Mouse (Mus musculus) forebrain, embryonic 16.5 days (tissue): ENCODE results near the gene Col4a3bp. TPM values are rescaled to one million over a fixed set of nuclear protein-coding genes. Genes with fewer than 3 reads are reported as not detected.
A peak's percentile ranks its signal among the peaks of the same experiment; 100 is the strongest.
"Not testable (repeated sequence)": the region's sequence is repeated elsewhere in the genome, so short reads cannot be mapped to it uniquely, and the experiment has no call there.

Experiments
- ATAC-seq: fragments of 200-750 bp; cut with Nextera tagmentation; 2 replicates; pipeline ENCODE4 v1.8.0; 2017; ENCODE audit warnings: mild to moderate bottlenecking, moderate library complexity
- H3K27ac ChIP-seq: fragments of 300-500 bp; sonication (generic); 2 replicates; pipeline ENCODE4 v1.5.1; 2014; ENCODE audit warnings: low read length, control low read depth
- H3K27me3 ChIP-seq: fragments of 300-500 bp; sonication (generic); replicated peaks from 2 replicates; pipeline ENCODE4 v1.6.1; 2014; ENCODE audit warnings: low read length; ENCODE audit not compliant: control insufficient read depth, insufficient read depth
- H3K36me3 ChIP-seq: fragments of 300-500 bp; sonication (generic); 2 replicates; pipeline ENCODE4 v1.6.1; 2014; ENCODE audit not compliant: control insufficient read depth, insufficient read depth
- H3K4me1 ChIP-seq: fragments of 300-500 bp; sonication (generic); replicated peaks from 2 replicates; pipeline ENCODE4 v1.6.1; 2014; ENCODE audit warnings: low read length; ENCODE audit not compliant: control insufficient read depth, insufficient read depth
- H3K4me2 ChIP-seq: fragments of 300-500 bp; sonication (generic); 2 replicates; pipeline ENCODE4 v1.6.1; 2014; ENCODE audit warnings: mild to moderate bottlenecking, low read length, control low read depth
- H3K4me3 ChIP-seq: fragments of 300-500 bp; sonication (generic); replicated peaks from 2 replicates; pipeline ENCODE4 v1.5.1; 2014; ENCODE audit warnings: mild to moderate bottlenecking, low read length, control low read depth
- H3K9ac ChIP-seq: fragments of 300-500 bp; sonication (generic); replicated peaks from 2 replicates; pipeline ENCODE4 v1.6.1; 2014; ENCODE audit warnings: low read depth, low read length, control low read depth
- H3K9me3 ChIP-seq: fragments of 300-500 bp; sonication (generic); 2 replicates; pipeline ENCODE4 v1.6.1; 2016; ENCODE audit warnings: low read length; ENCODE audit not compliant: control insufficient read depth
- WGBS: fragments of 180-500 bp; shearing (Covaris S2); extraction: QIAGEN DNeasy Blood & Tissue Kit; methylation state at CpG from one replicate; pipeline ENCODE4 v1.1.7; 2014; 5-methylcytosine and 5-hydroxymethylcytosine counted together
- polyA plus RNA-seq: library from polyadenylated mRNA; unstranded; fragments of >200 nt; fragmentation: Nextera tagmentation; extraction: Ambion mirVana; gene quantifications from 2 replicates; pipeline ENCODE4 v1.2.1, GENCODE M21; 2015

The Col4a3bp gene
- polyA plus RNA-seq, 1 experiment from 2014 or later = 9.6 TPM

GRCm38 (mm10) chr13:96658936-96659335 is 116.5 kb downstream of the Col4a3bp start:
- H3K4me2 ChIP-seq = no peak overlapping the region
- H3K27me3 ChIP-seq = no peaks in the 10 kb centered on the region
- no peak overlapping the region for H3K4me3 ChIP-seq
- 89% methylated on average over 7 of the region's 7 CpGs for WGBS
- H3K9ac ChIP-seq = no peak overlapping the region
- H3K9me3 ChIP-seq = no peaks in the 10 kb centered on the region
- ATAC-seq = no peak
- peaks cover 75% of the 10 kb centered on the region for H3K36me3 ChIP-seq
- no peak overlapping the region for H3K27ac ChIP-seq
- H3K4me1 ChIP-seq = peaks cover 7% of the 10 kb centered on the region

DNA sequence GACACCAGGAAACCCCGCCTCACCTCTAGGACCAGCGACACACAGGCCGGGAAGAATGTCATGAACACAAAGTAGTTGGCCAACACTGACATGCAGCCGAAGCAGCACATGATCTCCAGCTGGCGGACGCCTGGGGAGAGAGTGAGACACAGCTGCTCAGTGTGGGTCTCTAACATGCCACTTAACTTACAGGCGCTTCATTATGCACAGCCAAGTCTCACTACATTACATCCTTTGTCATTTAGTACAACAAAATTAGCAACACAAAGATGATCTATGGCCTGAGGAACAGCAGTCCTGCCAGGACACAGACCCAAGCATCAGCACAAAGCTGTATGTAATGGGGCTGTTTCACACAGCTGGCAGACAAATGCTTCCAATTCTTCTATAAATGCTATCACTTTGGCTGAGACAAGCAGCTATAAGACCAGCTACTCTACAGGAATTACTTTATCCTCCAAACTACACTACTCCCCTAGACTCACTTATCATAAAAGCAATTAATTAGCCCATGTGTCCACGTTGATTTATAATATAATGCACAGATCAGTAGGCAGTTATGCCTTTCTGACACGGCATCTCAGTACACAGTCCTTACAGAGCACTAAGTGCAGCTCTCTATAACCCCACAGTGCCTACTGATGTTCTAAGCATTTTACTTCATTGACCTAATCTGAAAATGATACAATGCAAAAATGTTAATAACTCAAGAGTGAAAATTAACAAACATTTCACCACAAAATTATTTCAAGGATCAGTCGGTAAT is 117.9 kb downstream of the Col4a3bp start:
- WGBS = 35% methylated on average over 10 of the region's 10 CpGs
- Histone ChIP-seq H3K27me3 (no peaks in the 10 kb centered on the region), H3K4me3 (no peak overlapping the region), H3K36me3 (peaks cover 74% of the 10 kb centered on the region), H3K9me3 (no peaks in the 10 kb centered on the region), H3K4me1 (peaks cover 7% of the 10 kb centered on the region), H3K27ac (peak overlapping the region; percentile 37; the same call in 1 of the 2 replicates), H3K9ac (no peak overlapping the region), H3K4me2 (no peak overlapping the region)
- ATAC-seq = peak; percentile 94

DNA sequence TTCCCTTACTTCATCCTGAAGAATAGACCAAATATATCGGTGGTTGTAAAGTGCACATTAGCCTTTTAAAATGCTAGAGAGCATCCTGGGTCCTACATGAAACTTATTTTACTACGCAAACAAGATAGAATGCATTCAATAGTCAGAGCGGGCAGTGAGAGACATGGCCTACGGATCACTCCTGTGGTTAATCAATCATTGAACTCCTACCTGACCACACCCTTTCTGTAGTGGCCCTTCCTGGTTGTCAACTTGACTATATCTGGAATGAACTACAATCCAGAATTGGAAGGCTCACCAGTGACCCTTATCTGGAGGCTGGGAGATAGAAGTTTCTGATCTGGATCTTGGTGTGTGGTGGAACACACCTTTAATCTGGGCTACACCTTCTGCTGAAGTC is 120.7 kb downstream of the Col4a3bp start:
- H3K9me3 ChIP-seq, H3K4me3 ChIP-seq, H3K27ac ChIP-seq, H3K27me3 ChIP-seq, H3K4me2 ChIP-seq, H3K9ac ChIP-seq, ATAC-seq: not testable (repeated sequence)
- WGBS = 96% methylated on average over 4 of the region's 4 CpGs
- H3K4me1 ChIP-seq = peaks cover 21% of the 10 kb centered on the region
- H3K36me3 ChIP-seq = peaks cover 61% of the 10 kb centered on the region

- WGBS = 88% methylated on average over 7 of the region's 7 CpGs
- H3K4me3 ChIP-seq = no peak overlapping the region
- ATAC-seq = no peak
- H3K9me3 ChIP-seq = no peaks in the 10 kb centered on the region
- peaks cover 34% of the 10 kb centered on the region for H3K4me1 ChIP-seq
- H3K27me3 ChIP-seq = no peaks in the 10 kb centered on the region
- H3K4me2 ChIP-seq = no peak overlapping the region
- no peak overlapping the region for H3K9ac ChIP-seq
- H3K36me3 ChIP-seq = peaks cover 49% of the 10 kb centered on the region
- H3K27ac ChIP-seq = no peak overlapping the region
Measured at GRCm38 (mm10) chr13:96664419-96664974, 122.1 kb downstream of the Col4a3bp start.

DNA sequence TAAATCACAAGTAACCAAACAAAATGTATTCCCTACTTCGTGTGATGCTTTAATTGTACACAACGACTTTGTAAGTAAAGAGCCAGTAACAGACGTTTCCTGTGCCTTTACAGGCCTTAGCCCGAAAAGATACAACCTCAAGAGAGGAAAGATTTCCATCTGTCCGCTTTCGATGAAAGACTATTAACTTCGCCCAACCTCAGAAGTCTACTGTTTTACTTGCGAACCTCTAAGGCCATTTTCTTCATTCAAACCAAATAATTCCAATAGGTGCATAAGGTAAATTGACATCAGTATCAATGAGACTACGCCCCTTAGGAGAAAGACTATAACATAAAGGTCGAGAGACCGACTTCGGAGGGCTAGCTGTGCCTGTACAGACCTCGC is 127.6 kb downstream of the Col4a3bp start:
- Histone ChIP-seq H3K4me3 (peak overlapping the region; percentile 76), H3K27me3 (no peaks in the 10 kb centered on the region), H3K9me3 (no peaks in the 10 kb centered on the region), H3K9ac (peak overlapping the region; percentile 95), H3K36me3 (peaks cover 9% of the 10 kb centered on the region), H3K27ac (peak overlapping the region; percentile 94), H3K4me2 (peak overlapping the region; percentile 90), H3K4me1 (peaks cover 35% of the 10 kb centered on the region)
- ATAC-seq = no peak
- 3% methylated on average over 13 of the region's 13 CpGs for WGBS

- H3K4me2 ChIP-seq = peak within 1 kb of the TSS; percentile 90
- peak within 1 kb of the TSS; percentile 76 for H3K4me3 ChIP-seq
- no peaks in the 10 kb centered on the region for H3K9me3 ChIP-seq
- ATAC-seq = peak; percentile 100
- H3K9ac ChIP-seq = peak within 1 kb of the TSS; percentile 95
- H3K27ac ChIP-seq = peak within 1 kb of the TSS; percentile 94
- under 1% methylated on average over 70 of the region's 70 CpGs for WGBS
- peaks cover 4% of the 10 kb centered on the region for H3K36me3 ChIP-seq
- no peaks in the 10 kb centered on the region for H3K27me3 ChIP-seq
- H3K4me1 ChIP-seq = peaks cover 35% of the 10 kb centered on the region
Measured at GRCm38 (mm10) chr13:96670406-96671077, 128.1 kb downstream of the Col4a3bp start, which contains the start of gene Hmgcr. Gene Hmgcr (minus strand): TSS chr13:96670936.

DNA sequence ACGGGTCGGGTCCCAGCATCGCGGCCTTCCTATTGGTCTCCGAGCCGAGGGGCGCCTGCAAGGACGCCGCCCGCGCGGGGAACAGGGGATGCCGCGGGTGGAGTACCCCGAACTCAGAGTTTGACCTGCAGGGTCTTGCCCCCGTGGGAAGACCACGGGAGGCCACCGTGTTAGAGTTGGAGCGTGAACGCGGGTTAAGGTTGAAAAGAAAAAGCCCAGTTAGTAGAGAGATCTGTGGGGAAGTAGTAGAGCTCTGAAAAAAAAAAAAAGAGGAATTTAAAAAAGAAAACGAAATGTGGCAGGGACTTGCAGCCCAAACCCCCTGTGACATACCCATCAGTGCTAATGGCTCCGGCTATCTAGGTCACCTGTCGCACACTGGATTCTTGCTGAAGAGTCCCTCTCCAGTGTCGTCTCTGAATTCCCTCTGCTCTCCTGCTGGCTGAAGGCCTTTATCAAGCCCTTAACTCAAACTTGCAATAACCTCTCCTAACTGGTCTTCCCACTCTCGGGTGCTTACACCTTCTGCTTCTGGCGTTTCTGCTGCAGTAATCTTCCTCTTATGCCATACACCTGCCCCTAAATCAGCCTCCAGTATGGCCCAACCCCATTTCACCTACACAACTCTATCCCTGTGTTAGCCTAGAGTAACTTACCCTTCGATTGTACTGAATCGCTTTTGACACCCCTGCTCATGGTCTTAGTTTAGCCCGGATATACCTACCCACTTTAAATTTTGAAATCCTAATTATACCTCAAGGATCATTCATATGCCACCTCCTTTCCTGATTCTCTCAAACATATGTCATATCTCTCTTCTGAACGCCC is 128.9 kb downstream of the Col4a3bp start:
- Histone ChIP-seq H3K27ac (peak overlapping the region; percentile 74), H3K9me3 (no peaks in the 10 kb centered on the region), H3K4me2 (peak overlapping the region; percentile 53), H3K4me3 (peak overlapping the region; percentile 76), H3K36me3 (no peaks in the 10 kb centered on the region), H3K4me1 (peaks cover 35% of the 10 kb centered on the region), H3K9ac (peak overlapping the region; percentile 24), H3K27me3 (no peaks in the 10 kb centered on the region)
- WGBS = 13% methylated on average over 31 of the region's 31 CpGs
- ATAC-seq = no peak; the same call in 1 of the 2 replicates

DNA sequence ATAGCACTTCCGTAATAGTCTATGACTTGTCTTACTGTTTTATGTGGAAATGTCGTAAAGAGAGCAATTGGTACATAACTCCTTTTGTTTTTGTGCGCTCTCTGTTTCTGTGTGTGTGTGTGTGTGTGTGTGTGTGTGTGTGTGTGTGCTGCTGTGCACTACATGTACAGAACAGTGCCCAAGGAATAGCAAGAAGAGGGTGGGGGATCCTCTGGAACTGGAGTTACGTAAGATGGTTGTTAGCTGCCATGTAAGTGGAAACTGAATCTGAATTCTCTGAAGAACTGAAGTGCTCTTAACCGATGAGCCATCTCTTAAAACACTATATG is 129.5 kb downstream of the Col4a3bp start:
- no peaks in the 10 kb centered on the region for H3K36me3 ChIP-seq
- H3K27ac ChIP-seq = no peak overlapping the region
- H3K9me3 ChIP-seq = no peaks in the 10 kb centered on the region
- peaks cover 30% of the 10 kb centered on the region for H3K4me1 ChIP-seq
- no peak for ATAC-seq
- no peak overlapping the region for H3K9ac ChIP-seq
- no peak overlapping the region for H3K4me2 ChIP-seq
- WGBS = 82% methylated on average over 5 of the region's 5 CpGs
- H3K27me3 ChIP-seq = no peaks in the 10 kb centered on the region
- H3K4me3 ChIP-seq = no peak overlapping the region

DNA sequence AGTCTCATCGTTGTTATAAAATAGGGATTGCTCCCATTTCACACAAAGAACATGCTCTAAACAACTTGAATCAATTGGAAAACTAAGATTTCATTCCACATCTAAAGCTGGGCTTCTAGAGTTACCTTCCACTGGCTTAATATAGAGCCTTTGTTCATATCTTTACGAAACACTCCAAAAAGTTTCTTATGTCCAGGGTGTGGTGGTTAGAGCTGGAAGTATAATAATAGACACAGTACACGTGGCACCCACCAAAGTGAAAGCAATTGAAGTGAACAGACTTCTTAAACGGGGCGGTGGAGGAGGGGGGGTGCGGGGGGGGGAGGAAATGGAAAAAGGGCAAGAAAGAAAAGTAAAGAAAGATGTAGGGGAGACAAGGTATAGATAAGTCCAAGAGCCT is 129.9 kb downstream of the Col4a3bp start:
- Histone ChIP-seq H3K9ac (no peak overlapping the region), H3K9me3 (no peaks in the 10 kb centered on the region), H3K36me3 (no peaks in the 10 kb centered on the region), H3K4me2 (no peak overlapping the region), H3K4me3 (no peak overlapping the region), H3K27ac (no peak overlapping the region), H3K27me3 (no peaks in the 10 kb centered on the region), H3K4me1 (peaks cover 27% of the 10 kb centered on the region)
- WGBS = 84% methylated on average over 6 of the region's 6 CpGs
- no peak for ATAC-seq
